Mouse (Mus musculus): Measurements from ENCODE around the gene Tgm2.

The Tgm2 gene

GRCm38 (mm10) chr2:158146223-158146622 lies at the start of gene Tgm2:
TSS of gene Tgm2 (minus strand) at chr2:158146436.
- DNase-seq (ENCODE audit: low spot score) = peak; percentile 82

GRCm38 (mm10) chr2:158194945-158195640 lies 48.9 kb upstream of the Tgm2 start:
- peak; percentile 81 for DNase-seq (ENCODE audit: low spot score)

- DNase-seq (ENCODE audit: low spot score) = peak; percentile 81
These were observed 47.5 kb upstream of the Tgm2 start for GRCm38 (mm10) chr2:158193611-158194336.

- DNase-seq (ENCODE audit: low spot score) = no peak
These were observed 44.9 kb upstream of the Tgm2 start for GRCm38 (mm10) chr2:158191098-158191497.

GRCm38 (mm10) chr2:158189451-158189850 lies 43.2 kb upstream of the Tgm2 start:
- DNase-seq (ENCODE audit: low spot score) = no peak

- DNase-seq (ENCODE audit: low spot score) = peak; percentile 28
These were observed 40.1 kb upstream of the Tgm2 start for GRCm38 (mm10) chr2:158186206-158186871.

GRCm38 (mm10) chr2:158183266-158183665 lies 37.0 kb upstream of the Tgm2 start:
- DNase-seq (ENCODE audit: low spot score) = no peak

GRCm38 (mm10) chr2:158181932-158182331 lies 35.7 kb upstream of the Tgm2 start:
- no peak for DNase-seq (ENCODE audit: low spot score)

- peak; percentile 64 for DNase-seq (ENCODE audit: low spot score)
These were observed 34.6 kb upstream of the Tgm2 start for GRCm38 (mm10) chr2:158180797-158181196.

- DNase-seq (ENCODE audit: low spot score) = no peak
These were observed 33.3 kb upstream of the Tgm2 start for GRCm38 (mm10) chr2:158179370-158180111.

- DNase-seq (ENCODE audit: low spot score) = peak; percentile 75
These were observed 32.6 kb upstream of the Tgm2 start for GRCm38 (mm10) chr2:158178696-158179369.

GRCm38 (mm10) chr2:158178139-158178538 lies 31.9 kb upstream of the Tgm2 start:
- no peak for DNase-seq (ENCODE audit: low spot score)

- DNase-seq (ENCODE audit: low spot score) = no peak
These were observed 31.3 kb upstream of the Tgm2 start for GRCm38 (mm10) chr2:158177574-158177973.

GRCm38 (mm10) chr2:158176763-158177162 lies 30.5 kb upstream of the Tgm2 start:
- no peak for DNase-seq (ENCODE audit: low spot score)

- no peak for DNase-seq (ENCODE audit: low spot score)
These were observed 29.2 kb upstream of the Tgm2 start for GRCm38 (mm10) chr2:158175433-158175832.

- no peak for DNase-seq (ENCODE audit: low spot score)
These were observed 28.7 kb upstream of the Tgm2 start for GRCm38 (mm10) chr2:158174958-158175357.

- DNase-seq (ENCODE audit: low spot score) = no peak
These were observed 28.2 kb upstream of the Tgm2 start for GRCm38 (mm10) chr2:158174438-158174837.

- no peak for DNase-seq (ENCODE audit: low spot score)
These were observed 24.2 kb upstream of the Tgm2 start for GRCm38 (mm10) chr2:158170394-158170793.

GRCm38 (mm10) chr2:158169771-158170170 lies 23.5 kb upstream of the Tgm2 start:
- no peak for DNase-seq (ENCODE audit: low spot score)

GRCm38 (mm10) chr2:158169351-158169750 lies 23.1 kb upstream of the Tgm2 start:
- DNase-seq (ENCODE audit: low spot score) = no peak

GRCm38 (mm10) chr2:158168741-158169211 lies 22.5 kb upstream of the Tgm2 start:
- no peak for DNase-seq (ENCODE audit: low spot score)
